Mouse (Mus musculus) CH12.LX (cell line): Measurements from ENCODE around the gene Slc25a33.

Experiments used
- BHLHE40 ChIP-seq: IDR thresholded peaks from 2 replicates; pipeline ENCODE4 v1.6.1; 2011; ENCODE audit warnings: mild to moderate bottlenecking, low read depth, low read length, improper control_type of control experiment
- CHD2 ChIP-seq: IDR thresholded peaks from 2 replicates; pipeline ENCODE4 v1.6.1; 2011; ENCODE audit warnings: low read length, improper control_type of control experiment
- CTCF ChIP-seq, 2 experiments: IDR thresholded peaks in 1 of 2; conservative IDR thresholded peaks in 1 of 2; 2 replicates each; pipeline ENCODE4 v1.5.1; 2011 to 2012; ENCODE audit warnings: low read depth in 2 of 2, low read length in 2 of 2, improper control_type of control experiment in 1 of 2, inconsistent platforms in 1 of 2, mild to moderate bottlenecking in 1 of 2, moderate library complexity in 1 of 2
- E2F4 ChIP-seq: IDR thresholded peaks from 2 replicates; pipeline ENCODE4 v1.6.1; 2011; ENCODE audit warnings: low read depth, low read length, improper control_type of control experiment; ENCODE audit not compliant: insufficient replicate concordance
- JUND ChIP-seq: conservative IDR thresholded peaks from 2 replicates; pipeline ENCODE4 v1.6.1; 2011; ENCODE audit warnings: low read depth, low read length, improper control_type of control experiment
- MAZ ChIP-seq: IDR thresholded peaks from 2 replicates; pipeline ENCODE4 v1.6.1; 2012; ENCODE audit warnings: low read depth, mild to moderate bottlenecking, inconsistent platforms, low read length, improper control_type of control experiment, moderate library complexity
- MEF2A ChIP-seq: IDR thresholded peaks from 2 replicates; pipeline ENCODE4 v1.6.1; 2014; ENCODE audit warnings: low read depth, mild to moderate bottlenecking, inconsistent platforms, low read length, improper control_type of control experiment, borderline replicate concordance
- MYC ChIP-seq: IDR thresholded peaks from 2 replicates; pipeline ENCODE4 v1.6.1; 2011; ENCODE audit warnings: low read depth, mild to moderate bottlenecking, improper control_type of control experiment, low read length
- RCOR1 ChIP-seq: conservative IDR thresholded peaks from 2 replicates; pipeline ENCODE4 v1.6.1; 2012; ENCODE audit warnings: low read depth, mild to moderate bottlenecking, inconsistent platforms, low read length, improper control_type of control experiment
- ZNF384 ChIP-seq: IDR thresholded peaks from 2 replicates; pipeline ENCODE4 v1.6.1; 2012; ENCODE audit warnings: low read depth, low read length, improper control_type of control experiment, inconsistent platforms

DNA sequence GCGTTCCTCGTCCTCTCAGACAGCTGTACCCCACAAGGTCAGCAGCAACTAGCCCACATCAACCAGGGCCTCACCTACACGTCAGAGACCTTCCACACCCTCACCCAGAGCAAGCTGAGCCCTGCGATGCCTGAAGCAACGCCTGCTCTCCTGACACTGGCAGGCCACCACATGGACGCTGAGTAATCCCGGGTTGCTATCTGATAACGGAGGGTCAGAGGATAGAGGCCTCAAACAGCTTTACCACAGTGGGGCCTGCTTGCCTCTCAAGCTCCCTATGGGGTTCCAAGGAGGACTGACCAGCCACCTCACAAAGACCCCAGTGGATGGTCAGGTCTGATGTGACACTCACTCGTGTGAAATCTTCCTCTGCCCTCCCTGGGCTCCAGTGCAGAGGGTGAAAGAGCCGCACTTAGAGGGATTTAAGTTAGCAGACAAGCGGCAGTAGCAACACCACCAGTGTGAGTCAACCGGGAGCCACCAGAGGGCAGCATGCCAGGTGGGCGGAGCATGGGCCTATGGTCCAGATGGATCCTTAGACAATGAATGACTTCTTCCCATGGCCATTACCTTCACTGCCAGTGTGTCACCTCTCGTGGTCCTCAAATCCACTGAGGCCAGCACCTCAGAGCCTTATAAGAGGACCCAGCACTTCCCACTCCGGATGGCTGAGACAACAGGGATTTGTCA is 48.3 kb downstream of the Slc25a33 start:
- TF ChIP-seq CHD2 (no peak), MYC (no peak), CTCF (conservative IDR thresholded peaks at IDR 0.05 in 1 of 2, IDR thresholded peaks at IDR 0.05 in 1 of 2; ENCODE audit: low read depth in 2 of 2, low read length in 2 of 2) (peak; percentile 49 to 71), ZNF384 (no peak), RCOR1 (no peak), MAZ (no peak), MEF2A (no peak), JUND (no peak), E2F4 (no peak), BHLHE40 (no peak)
